ENCODE assay signal across 8 mouse cellular contexts in genomic region chr4:142083762-142084130, GRCm38 (mm10). TPM values are rescaled to one million over a fixed set of nuclear protein-coding genes. Genes with fewer than 3 reads are reported as not detected.
DNase-seq lines count a peak whose midpoint lies in the region; ATAC-seq and TF ChIP-seq lines count a peak whose summit lies in the region.

No protein-coding gene starts in this region.

- TF ChIP-seq EP300 in CH12.LX (IDR thresholded peaks at IDR 0.05; ENCODE audit: low read length) = no peak

- peaks cover 33% of the 10 kb centered on the region for H3K27me3 ChIP-seq in CH12.LX (replicated peaks)
- H3K27me3 ChIP-seq in heart, embryonic 15.5 days = no peaks in the 10 kb centered on the region
- H3K27me3 ChIP-seq in kidney, embryonic 16.5 days (ENCODE audit: insufficient read depth, low read length) = no peaks in the 10 kb centered on the region

- H3K36me3 ChIP-seq in CH12.LX (replicated peaks in 1 of 2; ENCODE audit: control insufficient read depth in 1 of 2, insufficient read depth in 1 of 2, low read length in 1 of 2) = no peaks in the 10 kb centered on the region
- no peaks in the 10 kb centered on the region for H3K36me3 ChIP-seq in heart, embryonic 15.5 days
- H3K36me3 ChIP-seq in kidney, embryonic 16.5 days (ENCODE audit: insufficient read depth, low read length) = no peaks in the 10 kb centered on the region

- no peaks in the 10 kb centered on the region for H3K79me2 ChIP-seq in CH12.LX (replicated peaks; ENCODE audit: control insufficient read depth, extremely low read depth, insufficient read depth, poor library complexity, severe bottlenecking)

- H3K4me1 ChIP-seq in CH12.LX (ENCODE audit: control insufficient read depth in 1 of 2, insufficient read depth in 2 of 2) = peaks cover 15 to 60% of the 10 kb centered on the region in 2 experiments
- no peaks in the 10 kb centered on the region for H3K4me1 ChIP-seq in embryonic fibroblast, embryonic 13.5 days (ENCODE audit: control insufficient read depth, insufficient read depth, low read length)
- peaks cover 56% of the 10 kb centered on the region for H3K4me1 ChIP-seq in heart, embryonic 15.5 days (replicated peaks)
- H3K4me1 ChIP-seq in kidney, embryonic 16.5 days (ENCODE audit: insufficient read depth, low read length) = peaks cover 25% of the 10 kb centered on the region

- no peak overlapping the region for H3K27ac ChIP-seq in CH12.LX (ENCODE audit: insufficient read depth, low read depth)
- H3K27ac ChIP-seq in embryonic fibroblast, embryonic 13.5 days (ENCODE audit: insufficient read depth, low read length) = no peak overlapping the region
- peak overlapping the region; percentile 95 for H3K27ac ChIP-seq in heart, embryonic 15.5 days
- peak overlapping the region; percentile 93 for H3K27ac ChIP-seq in kidney, embryonic 16.5 days (ENCODE audit: low read length)

- peaks cover 3% of the 10 kb centered on the region for H3K9me3 ChIP-seq in CH12.LX (replicated peaks; ENCODE audit: low read length)
- no peaks in the 10 kb centered on the region for H3K9me3 ChIP-seq in heart, embryonic 15.5 days (replicated peaks)
- no peaks in the 10 kb centered on the region for H3K9me3 ChIP-seq in kidney, embryonic 16.5 days (ENCODE audit: low read length)

- ATAC-seq in heart, embryonic 15.5 days (replicated peaks; ENCODE audit: insufficient number of reproducible peaks, insufficient read depth, low FRiP score, low read depth) = peak; percentile 64
- peak; percentile 75 for ATAC-seq in kidney, embryonic 16.5 days (ENCODE audit: low FRiP score, low TSS enrichment)
- no peak for ATAC-seq in activated CD4-positive, CD25-positive, alpha-beta regulatory T cell, adult 4 months

- DNase-seq in CH12.LX (ENCODE audit: extremely low read depth) = peak; percentile 61
- DNase-seq in adrenal gland, postnatal 25 days = peak; percentile 83
- DNase-seq in lung, postnatal 14 days = peak; percentile 81
- peak; percentile 57 for DNase-seq in ovary, postnatal 14 days (ENCODE audit: low spot score)

- peak; percentile 39 for TF ChIP-seq RAD21 in CH12.LX (IDR thresholded peaks at IDR 0.05; ENCODE audit: low read depth, low read length)

- H3K4me3 ChIP-seq in CH12.LX (replicated peaks in 1 of 3; ENCODE audit: low read depth in 2 of 3, low read length in 2 of 3, poor library complexity in 1 of 3) = peak overlapping the region; percentile 35 to 56 (median 55)
- H3K4me3 ChIP-seq in embryonic fibroblast, embryonic 13.5 days (ENCODE audit: insufficient read depth, low read length) = peak overlapping the region; percentile 64
- H3K4me3 ChIP-seq in heart, embryonic 15.5 days = peak overlapping the region; percentile 74
- peak overlapping the region; percentile 79 for H3K4me3 ChIP-seq in kidney, embryonic 16.5 days (ENCODE audit: low read length)

- peak overlapping the region; percentile 60 for H3K4me2 ChIP-seq in CH12.LX (ENCODE audit: insufficient read depth, low read depth, poor library complexity, severe bottlenecking)
- peak overlapping the region; percentile 85 for H3K4me2 ChIP-seq in heart, embryonic 15.5 days
- peak overlapping the region; percentile 96 for H3K4me2 ChIP-seq in kidney, embryonic 16.5 days (replicated peaks; ENCODE audit: low read depth, low read length)

- no peak overlapping the region; the same call in 1 of the 2 replicates for H3K9ac ChIP-seq in CH12.LX (ENCODE audit: insufficient read depth, low read depth)
- peak overlapping the region; percentile 74 for H3K9ac ChIP-seq in heart, embryonic 15.5 days
- peak overlapping the region; percentile 85 for H3K9ac ChIP-seq in kidney, embryonic 16.5 days (replicated peaks; ENCODE audit: low read length)

- dilution Hi-C loops in CH12.LX (cut with MboI; ENCODE audit: extremely low pct_ligation_motif_present, extremely low pct_unique_long_range_greater_than_20kb, low sequenced_read_pairs) = no loop called here

- 1% methylated on average over 27 of the region's 29 CpGs for WGBS in heart, embryonic 15.5 days
- 0% methylated on average over 22 of the region's 29 CpGs for WGBS in kidney, embryonic 16.5 days

- TF ChIP-seq CTCF in CH12.LX (conservative IDR thresholded peaks at IDR 0.05 in 1 of 2, IDR thresholded peaks at IDR 0.05 in 1 of 2; ENCODE audit: low read depth in 2 of 2, low read length in 2 of 2) = peak in 1 of 2 experiments; percentile 69; a peak in 2 of 4 replicates
- peak; percentile 51 for TF ChIP-seq CTCF in embryonic fibroblast, embryonic 13.5 days (IDR thresholded peaks at IDR 0.05; ENCODE audit: borderline replicate concordance, insufficient read depth, low read length)

- in situ Hi-C loops in CH12.LX (cut with MboI; ENCODE audit: low pct_ligation_motif_present, low pct_unique_long_range_greater_than_20kb, low sequenced_read_pairs) = loop anchor here (25.0 kb wide), 1 partner anchor 671 kb away; the partner anchor contains the start of genes Clcnkb and Hspb7

- no peak for TF ChIP-seq POLR2A in CH12.LX (IDR thresholded peaks at IDR 0.05; ENCODE audit: low read depth, low read length)
- no peak for TF ChIP-seq POLR2A in embryonic fibroblast, embryonic 13.5 days (IDR thresholded peaks at IDR 0.05; ENCODE audit: low read depth, low read length)

TF ChIP-seq in CH12.LX, 34 proteins besides CTCF, POLR2A, EP300 and RAD21:
- TF ChIP-seq MAX (IDR thresholded peaks at IDR 0.05; ENCODE audit: low read length) (no peak), MAZ (IDR thresholded peaks at IDR 0.05; ENCODE audit: low read depth, low read length) (0 out of 2 replicates have a peak, but pooled peaks have one; percentile 47), RCOR1 (conservative IDR thresholded peaks at IDR 0.05; ENCODE audit: low read depth, low read length) (no peak), SMC3 (IDR thresholded peaks at IDR 0.05; ENCODE audit: low read depth, low read length) (peak; percentile 42), BHLHE40 (IDR thresholded peaks at IDR 0.05; ENCODE audit: low read depth, low read length) (no peak), USF1 (IDR thresholded peaks at IDR 0.05; ENCODE audit: low read depth, low read length) (no peak), IRF4 (IDR thresholded peaks at IDR 0.05; ENCODE audit: low read depth, low read length) (peak; percentile 44; the same call in 1 of the 2 replicates)

RNA-seq across cellular contexts. Expression of gene Tmem51, which starts 0.4 kb away (rescaled TPM):
- total RNA-seq in CH12.LX (2012; rRNA removed) = 1.1 and 1.4 TPM in 2 replicates
- total RNA-seq in CH12.LX (2014; rRNA removed) = 6.6 and 8.0 TPM in 2 replicates
- polyA plus RNA-seq in CH12.LX (2012; ENCODE audit: insufficient read length, low read depth) = 8.0 and 8.5 TPM in 2 replicates
- total RNA-seq in adrenal gland, postnatal 25 days (2021) = 1.8 and 5.2 TPM in 2 replicates
- 2.1 and 3.5 TPM in 2 replicates for polyA plus RNA-seq in embryonic fibroblast, embryonic 13.5 days (2011; ENCODE audit: insufficient read length, low read depth, missing spikeins)
- polyA plus RNA-seq in heart, embryonic 15.5 days (2015; fragmentation: Nextera tagmentation; extraction: Ambion mirVana) = 36.7 and 40.7 TPM in 2 replicates
- 41.6 and 42.7 TPM in 2 replicates for polyA plus RNA-seq in kidney, embryonic 16.5 days (2015; fragmentation: Nextera tagmentation; extraction: Ambion mirVana)
- 1 to 10 TPM in 1 of 2 experiments, under 1 TPM in 1; 0.24 to 1.5 TPM for polyA plus RNA-seq in activated CD4-positive, CD25-positive, alpha-beta regulatory T cell, adult 4 months (2017; shearing (Covaris generic))

Comparison
In these comparisons a context has a peak if more than half of its experiments do, and no peak if none do; other contexts are left out.
1. H3K27ac ChIP-seq: peak in heart, embryonic 15.5 days (single experiment) and kidney, embryonic 16.5 days (single experiment); none in CH12.LX (single experiment) and embryonic fibroblast, embryonic 13.5 days (single experiment).
2. Peak in every context shown above with its lines, with median percentiles within 50 percentile points of each other: DNase-seq, H3K4me2 ChIP-seq and H3K4me3 ChIP-seq.